Mouse (Mus musculus) cerebellum, adult (tissue): ENCODE data around the gene 2010111I01Rik.

Source experiments
- ATAC-seq: cut with Nextera tagmentation; 2 replicates; pipeline ENCODE4 v1.9.2; 2017; ENCODE audit warnings: mild to moderate bottlenecking, moderate library complexity, mixed read lengths; ENCODE audit not compliant: insufficient number of reproducible peaks, low FRiP score, low TSS enrichment

2010111I01Rik gene

GRCm38 (mm10) chr13:63139463-63140226 lies 175.0 kb downstream of the 2010111I01Rik start:
- ATAC-seq: no peak

GRCm38 (mm10) chr13:63140784-63141183 lies 176.1 kb downstream of the 2010111I01Rik start:
- no peak for ATAC-seq

- ATAC-seq: no peak
These were observed 176.6 kb downstream of the 2010111I01Rik start for GRCm38 (mm10) chr13:63141275-63141674.

GRCm38 (mm10) chr13:63146604-63147188 lies 182.0 kb downstream of the 2010111I01Rik start:
- no peak for ATAC-seq

DNA sequence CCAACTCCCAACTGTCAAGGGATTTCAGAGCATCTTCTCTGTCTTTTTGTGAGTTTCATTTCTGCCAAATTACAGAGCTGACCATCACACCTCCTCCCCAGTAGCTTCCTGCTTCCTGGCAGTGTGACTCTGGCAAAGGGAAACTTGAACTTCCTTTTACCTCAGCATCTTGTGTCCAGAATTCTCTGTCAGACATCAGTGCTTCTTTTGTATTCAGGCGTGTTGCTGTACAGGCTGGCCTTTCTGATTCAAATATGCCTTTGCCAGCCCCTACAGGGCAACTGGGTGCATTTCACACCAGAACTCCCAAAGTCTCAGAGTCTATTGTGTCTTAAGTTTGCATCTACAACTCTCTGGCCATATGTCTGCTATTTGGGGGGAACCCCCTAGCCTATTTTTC lies 183.5 kb downstream of the 2010111I01Rik start:
- ATAC-seq: no peak

DNA sequence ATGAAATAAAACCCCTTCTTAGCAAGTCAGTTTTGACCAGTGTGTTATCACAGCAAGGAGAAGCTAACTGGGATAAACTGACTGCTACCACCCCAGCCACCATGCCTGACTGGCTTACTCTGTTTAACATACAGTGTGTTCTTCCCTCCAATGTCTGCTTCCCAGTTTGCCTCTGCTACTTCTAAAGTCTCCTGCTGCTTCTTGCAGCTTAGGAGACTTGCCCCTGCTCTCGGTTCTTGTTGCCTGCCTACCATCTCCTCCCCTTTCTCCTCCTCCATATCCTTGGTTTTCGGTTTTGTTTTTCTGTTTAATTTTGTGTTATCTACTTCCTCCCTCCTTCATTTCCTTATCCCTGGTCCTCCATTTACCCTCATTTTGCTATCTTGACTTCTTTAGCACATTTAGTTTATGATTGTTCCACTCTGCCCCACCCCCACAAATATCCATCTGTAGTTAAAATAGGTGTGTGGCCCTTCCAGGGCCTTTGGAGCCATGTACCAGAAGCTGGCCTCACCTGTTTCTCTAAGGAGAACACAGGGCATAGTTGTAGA lies 185.9 kb downstream of the 2010111I01Rik start:
- no peak for ATAC-seq

- no peak for ATAC-seq
These were observed 186.5 kb downstream of the 2010111I01Rik start for GRCm38 (mm10) chr13:63151028-63151738.

- ATAC-seq: no peak
These were observed 187.8 kb downstream of the 2010111I01Rik start for GRCm38 (mm10) chr13:63152498-63152897.

DNA sequence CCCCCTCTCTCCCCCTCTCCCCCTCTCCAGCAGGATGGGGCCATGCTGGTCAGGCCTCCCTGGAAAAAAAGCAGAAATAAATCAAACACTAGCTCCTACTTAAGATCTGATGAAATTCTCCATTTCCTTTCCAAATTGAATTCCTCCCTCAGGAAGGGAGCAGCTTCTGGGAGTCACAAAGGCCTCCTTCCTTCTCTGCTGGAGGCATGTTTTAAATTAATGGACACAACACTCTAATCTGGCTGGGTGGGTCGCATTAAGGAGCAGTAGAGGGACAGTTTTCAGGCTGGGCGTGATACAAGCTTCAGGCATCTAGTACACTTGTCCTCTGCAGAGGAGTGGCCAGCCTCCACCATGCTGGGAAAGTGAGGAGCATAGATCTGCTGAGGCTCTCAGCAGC lies 188.7 kb downstream of the 2010111I01Rik start:
- no peak for ATAC-seq

GRCm38 (mm10) chr13:63154851-63155571 lies 190.3 kb downstream of the 2010111I01Rik start:
- peak; percentile 56 for ATAC-seq

DNA sequence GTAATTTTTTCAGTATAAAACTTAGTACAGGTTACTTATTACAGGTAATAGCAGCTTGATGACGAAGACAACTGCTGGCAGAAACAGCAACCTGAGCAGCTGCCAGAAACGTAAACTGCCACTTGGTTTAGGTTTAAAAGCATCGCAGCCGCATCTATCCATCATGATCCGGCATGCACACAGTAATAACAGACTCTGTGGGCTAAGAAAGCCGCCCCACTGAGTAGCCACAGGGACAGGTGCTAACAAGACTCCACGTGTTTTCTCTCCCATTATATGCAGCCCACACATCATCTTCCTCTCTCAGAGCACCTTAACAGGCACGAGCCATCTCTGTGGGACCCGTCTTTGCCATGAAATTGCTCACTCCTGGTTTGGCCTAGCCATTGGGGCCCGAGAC lies 191.6 kb downstream of the 2010111I01Rik start:
- ATAC-seq: no peak

GRCm38 (mm10) chr13:63170282-63171073 lies 205.8 kb downstream of the 2010111I01Rik start:
- ATAC-seq: no peak

- no peak for ATAC-seq
These were observed 206.8 kb downstream of the 2010111I01Rik start for GRCm38 (mm10) chr13:63171347-63172096.

- no peak for ATAC-seq
These were observed 207.4 kb downstream of the 2010111I01Rik start for GRCm38 (mm10) chr13:63172097-63172445.

- no peak for ATAC-seq
These were observed 209.7 kb downstream of the 2010111I01Rik start for GRCm38 (mm10) chr13:63174252-63175020.

- ATAC-seq: peak; percentile 65
These were observed 211.4 kb downstream of the 2010111I01Rik start for GRCm38 (mm10) chr13:63176131-63176530.

DNA sequence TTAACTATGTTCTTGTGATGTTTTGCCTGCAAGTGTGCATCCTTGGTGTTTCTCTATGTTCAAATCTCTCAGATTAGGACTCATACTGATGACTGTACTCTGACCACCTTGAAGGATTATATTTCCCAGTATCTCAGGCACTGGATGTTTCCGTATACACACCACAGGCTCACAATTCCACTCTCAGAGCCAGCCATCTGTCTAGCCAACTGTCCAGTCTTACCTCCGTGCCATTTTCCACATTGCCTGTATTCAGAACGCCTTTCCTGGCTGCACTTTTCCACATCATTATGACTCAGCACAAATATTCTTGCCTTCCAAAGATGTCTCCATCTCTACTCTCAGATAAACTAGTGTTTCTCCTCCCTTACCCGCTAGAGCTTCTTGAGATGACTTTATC lies 212.5 kb downstream of the 2010111I01Rik start:
- ATAC-seq: peak; percentile 75

DNA sequence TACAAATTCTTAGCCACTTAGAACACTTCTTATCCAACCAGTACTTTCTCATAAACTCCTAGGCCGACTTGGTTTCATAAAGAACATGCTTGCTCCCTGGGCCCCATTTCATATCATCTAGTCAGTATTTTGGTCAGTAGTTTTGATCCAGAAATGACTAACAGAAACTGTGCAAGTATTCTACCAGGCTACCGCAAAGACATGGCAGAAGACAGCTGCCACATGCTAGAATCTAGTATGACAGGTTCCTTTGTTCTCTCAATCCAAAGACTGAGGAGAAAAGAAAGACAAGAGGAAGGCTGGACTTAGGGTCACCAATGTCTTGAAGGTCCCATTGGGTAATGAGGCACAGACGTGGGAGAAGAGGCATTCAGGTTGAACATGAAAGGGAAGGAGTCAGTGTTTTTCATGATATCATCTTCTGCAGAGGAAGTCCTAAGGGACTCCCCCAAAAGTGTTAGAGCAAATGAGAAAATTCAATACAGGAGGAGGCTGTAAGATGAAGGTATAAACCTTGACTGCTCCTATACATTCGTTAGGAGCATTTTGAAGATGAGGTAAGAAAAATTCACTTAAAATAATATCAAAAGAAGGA lies 216.0 kb downstream of the 2010111I01Rik start:
- ATAC-seq: no peak
